Mouse (Mus musculus) Patski (cell line): ENCODE measurements at regions not wholly inside any gene's neighbourhood (a gene's known extent, or its start where the extent isn't known, plus 50 kb on each side); places are given as distances from the start of the nearest gene placed in this dataset.

Source experiments
- ATAC-seq: fragments of 100-300 bp; one replicate; pipeline ENCODE4 v1.8.0; 2021
- CTCF ChIA-PET: fragments of 350-600 bp; sonication (Branson Sonifier 250); formaldehyde crosslinking; loops from one replicate; lab custom pipeline; 2022; ENCODE audit warnings: inconsistent platforms; lab: Charles Lee
- POLR2A ChIA-PET: fragments of 350-600 bp; sonication (Branson Sonifier 250); formaldehyde crosslinking; loops from one replicate; lab custom pipeline; 2022; ENCODE audit warnings: antibody characterized with exemption, inconsistent platforms; lab: Charles Lee
- DNase-seq: peaks from one replicate; pipeline ENCODE4 v3.0.0-alpha.2; 2011; ENCODE audit warnings: low read depth, low spot score
- H3K27me3 ChIP-seq: fragments of 371-371 bp; one replicate; pipeline ENCODE4 v1.5.1; 2021
- CTCF ChIP-seq: fragments of 100-300 bp; IDR thresholded peaks from one replicate; pipeline ENCODE4 v1.5.1; 2021
- in situ Hi-C: fragments of 300-500 bp; cut with MboI; formaldehyde crosslinking; loops from 3 replicates; pipeline ENCODE4 v1.11.1; 2018; ENCODE audit warnings: low pct_unique_long_range_greater_than_20kb, mixed read lengths

GRCm38 (mm10) chr12:26535261-26535890, 66.4 kb downstream of the Cmpk2 start:
- TF ChIP-seq CTCF, result no peak
- DNase-seq, result no peak
- POLR2A ChIA-PET, result no interaction called here
- CTCF ChIA-PET, result interaction anchor here (0.6 kb wide), 1 partner anchor 285 kb away, joined by 3 read pairs; no protein-coding TSS in a partner anchor
- ATAC-seq, result no peak
- in situ Hi-C loops, result loop anchor here (10.0 to 25.0 kb wide), 5 partner anchors 239 to 1719 kb away; no protein-coding TSS in a partner anchor
- H3K27me3 ChIP-seq, result no peaks in the 10 kb centered on the region

DNA sequence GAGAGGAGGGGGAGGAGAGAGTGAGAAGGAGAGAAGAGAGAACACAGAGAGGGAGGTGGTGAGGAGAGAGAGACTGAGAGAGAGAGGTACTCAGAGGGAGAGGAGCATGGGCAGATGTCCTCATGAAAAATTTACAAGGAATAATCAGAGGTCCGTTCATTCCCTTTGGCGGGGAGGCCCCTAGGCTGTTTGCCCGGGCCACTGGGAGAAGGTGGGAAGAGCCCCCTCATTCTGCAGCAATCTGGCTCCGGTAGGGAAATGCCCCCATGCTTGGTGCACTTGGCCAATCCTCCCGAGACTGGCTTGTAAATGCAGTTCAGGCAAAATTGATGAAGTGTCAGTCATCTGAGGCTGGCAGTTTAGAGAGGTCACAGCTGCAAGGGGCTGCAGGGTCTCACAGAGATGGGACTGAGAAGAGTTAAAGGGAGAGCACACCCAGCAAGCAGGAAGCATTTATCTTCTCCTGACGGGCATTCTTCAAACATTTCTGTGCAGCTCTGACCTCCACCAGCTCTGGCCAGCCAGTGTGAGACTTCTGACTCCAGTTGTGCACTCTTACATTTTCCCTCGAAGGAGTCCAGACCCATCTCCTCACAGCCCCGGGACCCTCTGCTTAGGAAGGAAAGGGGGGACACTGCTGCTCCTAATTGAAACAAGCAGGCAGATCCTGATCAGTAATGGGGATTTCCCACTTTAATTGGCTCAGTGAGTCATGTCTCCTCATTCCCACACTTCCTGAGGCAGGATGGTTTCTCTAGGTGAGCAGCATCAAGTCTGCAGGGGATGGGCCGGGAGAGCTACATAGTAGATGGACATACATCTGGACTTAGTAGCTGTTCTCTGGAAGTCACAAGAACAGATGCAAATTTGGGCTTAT, 65.5 kb downstream of the Cmpk2 start:
- ChIA-PET POLR2A (no interaction called here), CTCF (interaction anchor here (0.6 kb wide), 1 partner anchor 286 kb away, joined by 3 read pairs; no protein-coding TSS in a partner anchor)
- in situ Hi-C loops, result loop anchor here (5.0 to 25.0 kb wide), 7 partner anchors 240 to 1898 kb away; partner anchors contain the start of gene Sox11
- no peak for TF ChIP-seq CTCF
- ATAC-seq (no peak), DNase-seq (no peak)
- H3K27me3 ChIP-seq, result no peaks in the 10 kb centered on the region

GRCm38 (mm10) chr12:26533641-26534151, 64.7 kb downstream of the Cmpk2 start:
- in situ Hi-C loops, result loop anchor here (5.0 to 25.0 kb wide), 7 partner anchors 241 to 1899 kb away; partner anchors contain the start of gene Sox11
- no peak for TF ChIP-seq CTCF
- CTCF ChIA-PET, result no interaction called here
- no peaks in the 10 kb centered on the region for H3K27me3 ChIP-seq
- POLR2A ChIA-PET, result no interaction called here
- ATAC-seq (no peak), DNase-seq (no peak)

DNA sequence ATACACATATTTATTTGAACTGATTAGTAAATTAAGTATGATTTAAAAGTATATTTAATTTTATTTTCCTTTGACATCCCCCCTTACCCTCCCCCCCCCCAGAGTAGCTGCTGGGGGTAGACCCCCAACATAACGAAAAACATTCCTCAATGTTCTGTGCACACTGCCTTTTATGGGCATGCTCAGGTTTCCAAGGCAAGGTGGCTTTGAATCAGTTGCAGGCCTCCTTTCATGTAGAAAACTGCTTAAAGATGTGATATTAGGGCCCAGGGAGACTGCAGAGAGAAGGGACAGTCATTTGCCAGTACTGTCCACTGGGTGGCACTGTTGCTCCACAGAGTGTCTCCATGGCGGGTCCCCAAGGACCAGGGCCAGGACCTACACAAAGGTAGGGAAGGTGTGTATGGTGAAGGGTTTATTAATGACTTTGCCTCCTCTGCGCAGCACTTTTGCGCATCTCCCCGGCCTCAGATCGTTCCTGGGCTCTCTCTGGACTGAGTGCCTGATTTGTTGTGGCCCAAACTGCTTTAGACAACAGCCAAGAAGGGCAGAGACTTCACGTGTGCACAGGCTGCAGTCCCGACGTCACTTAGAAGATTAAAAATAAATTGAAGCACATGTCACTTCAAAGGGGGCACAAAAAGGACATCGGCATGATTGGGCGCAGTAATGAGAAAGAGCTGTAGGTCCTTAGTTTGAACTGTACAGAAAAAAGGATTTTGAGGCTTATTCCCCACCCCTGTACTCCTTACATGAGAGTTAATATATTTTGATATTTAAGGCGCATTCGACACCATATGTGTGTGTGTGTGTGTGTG, 64.0 kb downstream of the Cmpk2 start:
- no peaks in the 10 kb centered on the region for H3K27me3 ChIP-seq
- ChIA-PET CTCF (no interaction called here), POLR2A (interaction anchor here (0.6 kb wide), 1 partner anchor 1859 kb away, joined by 3 read pairs; no protein-coding TSS in a partner anchor)
- DNase-seq, result no peak
- in situ Hi-C loops, result loop anchor here (5.0 to 25.0 kb wide), 7 partner anchors 242 to 1899 kb away; partner anchors contain the start of gene Sox11
- TF ChIP-seq CTCF, result peak; percentile 95
- ATAC-seq, result no peak

- CTCF ChIA-PET, result no interaction called here
- no peak for TF ChIP-seq CTCF
Observed at GRCm38 (mm10) chr12:26532076-26532475, 63.1 kb downstream of the Cmpk2 start.

More at GRCm38 (mm10) chr12:26532076-26532475, 63.1 kb downstream of the Cmpk2 start:
- H3K27me3 ChIP-seq, result no peaks in the 10 kb centered on the region
- ATAC-seq (no peak), DNase-seq (no peak)
- in situ Hi-C loops, result loop anchor here (5.0 to 25.0 kb wide), 7 partner anchors 243 to 1900 kb away; partner anchors contain the start of gene Sox11
- POLR2A ChIA-PET, result no interaction called here
